Mouse (Mus musculus): ENCODE measurements around the gene 2410015M20Rik.
A peak's percentile ranks its signal among the peaks of the same experiment; 100 is the strongest.
"Not testable (repeated sequence)": the region's sequence is repeated elsewhere in the genome, so short reads cannot be mapped to it uniquely, and the experiment has no call there.

2410015M20Rik gene

GRCm38 (mm10) chr17:56613893-56614292 is 4.3 kb upstream of the 2410015M20Rik start:
- peak; percentile 54 for DNase-seq (ENCODE audit: low read depth, low spot score)

GRCm38 (mm10) chr17:56613236-56613844 is 3.8 kb upstream of the 2410015M20Rik start, which contains the start of gene Rpl36:
Gene Rpl36, plus strand, starts transcription at chr17:56613416.
- DNase-seq (ENCODE audit: low read depth, low spot score), result peak; percentile 93

- DNase-seq (ENCODE audit: low read depth, low spot score), result not testable (repeated sequence)
Measured at GRCm38 (mm10) chr17:56612565-56612939, 3.0 kb upstream of the 2410015M20Rik start.

- peak; percentile 41 for DNase-seq (ENCODE audit: low read depth, low spot score)
Measured at GRCm38 (mm10) chr17:56611861-56612564, 2.4 kb upstream of the 2410015M20Rik start.

GRCm38 (mm10) chr17:56611323-56611722 is 1.8 kb upstream of the 2410015M20Rik start:
- DNase-seq (ENCODE audit: low read depth, low spot score), result no peak

GRCm38 (mm10) chr17:56608699-56609098 is 872 bp downstream of the 2410015M20Rik start:
- no peak for DNase-seq (ENCODE audit: low read depth, low spot score)

GRCm38 (mm10) chr17:56607521-56608062 is 2.0 kb downstream of the 2410015M20Rik start:
- DNase-seq (ENCODE audit: low read depth, low spot score), result no peak

- no peak for DNase-seq (ENCODE audit: low read depth, low spot score)
Measured at GRCm38 (mm10) chr17:56605431-56605830, 4.1 kb downstream of the 2410015M20Rik start.

- no peak for DNase-seq (ENCODE audit: low read depth, low spot score)
Measured at GRCm38 (mm10) chr17:56604422-56604821, 5.1 kb downstream of the 2410015M20Rik start.

GRCm38 (mm10) chr17:56604070-56604380 is 5.5 kb downstream of the 2410015M20Rik start:
- no peak for DNase-seq (ENCODE audit: low read depth, low spot score)

GRCm38 (mm10) chr17:56603186-56604069 is 6.1 kb downstream of the 2410015M20Rik start:
- no peak for DNase-seq (ENCODE audit: low read depth, low spot score)

- DNase-seq (ENCODE audit: low read depth, low spot score), result no peak
Measured at GRCm38 (mm10) chr17:56593527-56594271, 15.9 kb downstream of the 2410015M20Rik start.

GRCm38 (mm10) chr17:56592553-56592952 is 17.0 kb downstream of the 2410015M20Rik start:
- DNase-seq (ENCODE audit: low read depth, low spot score), result no peak

- DNase-seq (ENCODE audit: low read depth, low spot score), result no peak
Measured at GRCm38 (mm10) chr17:56588921-56589320, 20.6 kb downstream of the 2410015M20Rik start.

GRCm38 (mm10) chr17:56587773-56588172 is 21.8 kb downstream of the 2410015M20Rik start:
- no peak for DNase-seq (ENCODE audit: low read depth, low spot score)

GRCm38 (mm10) chr17:56585171-56585821 is 24.3 kb downstream of the 2410015M20Rik start:
- DNase-seq (ENCODE audit: low read depth, low spot score), result peak; percentile 65

- DNase-seq (ENCODE audit: low read depth, low spot score), result peak; percentile 100
Measured at GRCm38 (mm10) chr17:56584257-56585130, 25.1 kb downstream of the 2410015M20Rik start, which contains the start of the genes Safb2 and Safb. Gene Safb2, minus strand, starts transcription at chr17:56584585. Gene Safb, plus strand, starts transcription at chr17:56584825.

- peak; percentile 41 for DNase-seq (ENCODE audit: low read depth, low spot score)
Measured at GRCm38 (mm10) chr17:56583611-56584256, 25.8 kb downstream of the 2410015M20Rik start.

GRCm38 (mm10) chr17:56583071-56583470 is 26.5 kb downstream of the 2410015M20Rik start:
- no peak for DNase-seq (ENCODE audit: low read depth, low spot score)
